In genomic region chr14:105902807-105903206, GRCm38 (mm10) we compare ENCODE assay signal across 8 mouse cellular contexts. TPM values are rescaled to one million over a fixed set of nuclear protein-coding genes. Genes with fewer than 3 reads are reported as not detected.
DNase-seq lines count a peak whose midpoint lies in the region; ATAC-seq lines count a peak whose summit lies in the region.

No protein-coding gene starts in this region.

- ATAC-seq in forebrain, embryonic 11.5 days (replicated peaks; ENCODE audit: low FRiP score), result no peak
- no peak for ATAC-seq in forebrain, embryonic 12.5 days (ENCODE audit: low FRiP score)
- no peak for ATAC-seq in midbrain, embryonic 14.5 days (ENCODE audit: low FRiP score, low TSS enrichment)
- no peak for ATAC-seq in midbrain, embryonic 15.5 days (replicated peaks)
- ATAC-seq in megakaryocyte-erythroid progenitor cell, adult 5-6 weeks (replicated peaks; ENCODE audit: low FRiP score, low TSS enrichment, poor library complexity, severe bottlenecking), result peak; percentile 77

- 82% methylated on average over 7 of the region's 7 CpGs for WGBS in forebrain, embryonic 11.5 days
- WGBS in forebrain, embryonic 12.5 days, result 83% methylated on average over 7 of the region's 7 CpGs
- WGBS in midbrain, embryonic 14.5 days, result 85% methylated on average over 7 of the region's 7 CpGs
- WGBS in midbrain, embryonic 15.5 days, result 84% methylated on average over 7 of the region's 7 CpGs

- no peaks in the 10 kb centered on the region; the same call in 1 of the 2 replicates for H3K4me1 ChIP-seq in forebrain, embryonic 11.5 days (replicated peaks; ENCODE audit: control insufficient read depth, insufficient read depth, low read length)
- H3K4me1 ChIP-seq in forebrain, embryonic 12.5 days, result peaks cover 4% of the 10 kb centered on the region
- H3K4me1 ChIP-seq in midbrain, embryonic 14.5 days (ENCODE audit: control insufficient read depth, insufficient read depth, low read length), result no peaks in the 10 kb centered on the region
- peaks cover 3% of the 10 kb centered on the region; the same call in 1 of the 2 replicates for H3K4me1 ChIP-seq in midbrain, embryonic 15.5 days

- H3K9me3 ChIP-seq in forebrain, embryonic 11.5 days (ENCODE audit: control insufficient read depth, low read length), result no peaks in the 10 kb centered on the region
- H3K9me3 ChIP-seq in forebrain, embryonic 12.5 days, result no peaks in the 10 kb centered on the region
- no peaks in the 10 kb centered on the region for H3K9me3 ChIP-seq in midbrain, embryonic 14.5 days (ENCODE audit: control insufficient read depth, low read length)
- no peaks in the 10 kb centered on the region for H3K9me3 ChIP-seq in midbrain, embryonic 15.5 days

- H3K9ac ChIP-seq in forebrain, embryonic 11.5 days (ENCODE audit: low read length), result no peak overlapping the region
- no peak overlapping the region for H3K9ac ChIP-seq in forebrain, embryonic 12.5 days
- H3K9ac ChIP-seq in midbrain, embryonic 14.5 days (replicated peaks; ENCODE audit: low read length), result no peak overlapping the region
- no peak overlapping the region for H3K9ac ChIP-seq in midbrain, embryonic 15.5 days

- peak; percentile 61 for DNase-seq in forebrain, embryonic 11.5 days (ENCODE audit: low spot score)
- DNase-seq in midbrain, embryonic 14.5 days, result peak; percentile 42
- DNase-seq in cerebellum, postnatal 10 days, result peak; percentile 55 to 62
- DNase-seq in thymus, postnatal 4 days, result peak; percentile 85
- no peak for DNase-seq in gastrocnemius, adult 8-10 months (ENCODE audit: low spot score in 2 of 2)

- no peaks in the 10 kb centered on the region for H3K36me3 ChIP-seq in forebrain, embryonic 11.5 days (ENCODE audit: control insufficient read depth, insufficient read depth, low read length)
- H3K36me3 ChIP-seq in forebrain, embryonic 12.5 days (replicated peaks), result no peaks in the 10 kb centered on the region
- H3K36me3 ChIP-seq in midbrain, embryonic 14.5 days (ENCODE audit: control insufficient read depth, insufficient read depth, low read length), result no peaks in the 10 kb centered on the region
- H3K36me3 ChIP-seq in midbrain, embryonic 15.5 days (replicated peaks), result no peaks in the 10 kb centered on the region

- H3K4me2 ChIP-seq in forebrain, embryonic 11.5 days (ENCODE audit: low read depth, low read length, severe bottlenecking), result no peak overlapping the region
- H3K4me2 ChIP-seq in forebrain, embryonic 12.5 days, result no peak overlapping the region
- H3K4me2 ChIP-seq in midbrain, embryonic 14.5 days (ENCODE audit: low read length), result no peak overlapping the region
- no peak overlapping the region for H3K4me2 ChIP-seq in midbrain, embryonic 15.5 days

- H3K4me3 ChIP-seq in forebrain, embryonic 11.5 days (ENCODE audit: low read depth, low read length), result no peak overlapping the region
- H3K4me3 ChIP-seq in forebrain, embryonic 12.5 days (replicated peaks), result no peak overlapping the region
- H3K4me3 ChIP-seq in midbrain, embryonic 14.5 days (replicated peaks; ENCODE audit: low read depth, low read length), result no peak overlapping the region
- no peak overlapping the region for H3K4me3 ChIP-seq in midbrain, embryonic 15.5 days

- H3K27me3 ChIP-seq in forebrain, embryonic 11.5 days (ENCODE audit: control insufficient read depth, insufficient read depth, low read length), result no peaks in the 10 kb centered on the region
- no peaks in the 10 kb centered on the region for H3K27me3 ChIP-seq in forebrain, embryonic 12.5 days
- no peaks in the 10 kb centered on the region for H3K27me3 ChIP-seq in midbrain, embryonic 14.5 days (ENCODE audit: control insufficient read depth, insufficient read depth, low read length)
- no peaks in the 10 kb centered on the region for H3K27me3 ChIP-seq in midbrain, embryonic 15.5 days (replicated peaks)

- no peak overlapping the region for H3K27ac ChIP-seq in forebrain, embryonic 11.5 days (ENCODE audit: low read depth, low read length)
- no peak overlapping the region for H3K27ac ChIP-seq in forebrain, embryonic 12.5 days
- no peak overlapping the region for H3K27ac ChIP-seq in midbrain, embryonic 14.5 days (replicated peaks; ENCODE audit: low read depth, low read length)
- no peak overlapping the region for H3K27ac ChIP-seq in midbrain, embryonic 15.5 days

RNA-seq across cellular contexts. Expression of gene Spry2, which starts 6.2 kb away (rescaled TPM):
- polyA plus RNA-seq in forebrain, embryonic 11.5 days (2014; fragmentation: Nextera tagmentation; extraction: Ambion mirVana), result 22.2 and 24.4 TPM in 2 replicates
- 10.0 and 18.2 TPM in 2 replicates for polyA plus RNA-seq in forebrain, embryonic 12.5 days (2016; fragmentation: Nextera tagmentation; extraction: Ambion mirVana)
- polyA plus RNA-seq in midbrain, embryonic 14.5 days (2014; fragmentation: Nextera tagmentation; extraction: Ambion mirVana), result 39.5 and 40.1 TPM in 2 replicates
- 24.2 and 25.1 TPM in 2 replicates for polyA plus RNA-seq in midbrain, embryonic 15.5 days (2015; fragmentation: Nextera tagmentation; extraction: Ambion mirVana)
- total RNA-seq in megakaryocyte-erythroid progenitor cell, adult 5-6 weeks (2014; fragmentation: Nextera tagmentation), result 4.5 and 5.1 TPM in 2 replicates
- 4.7 and 7.1 TPM in 2 replicates for total RNA-seq in megakaryocyte-erythroid progenitor cell, adult 5-6 weeks (2017)
- 10 to 100 TPM; 15.7 to 20.8 (median 18.7) TPM for total RNA-seq in gastrocnemius, adult 8-10 months (2022)

Comparison
In these comparisons a context has a peak if more than half of its experiments do, and no peak if none do; other contexts are left out.
1. DNase-seq: peak in forebrain, embryonic 11.5 days (single experiment), midbrain, embryonic 14.5 days (single experiment), cerebellum, postnatal 10 days (2 of 2) and thymus, postnatal 4 days (single experiment); none in gastrocnemius, adult 8-10 months (0 of 2).